Mouse (Mus musculus) olfactory bulb, adult 2 months (tissue): ENCODE data around the gene Trim65. TPM values are rescaled to one million over a fixed set of nuclear protein-coding genes. Genes with fewer than 3 reads are reported as not detected.

ENCODE experiments used
- H3K27ac ChIP-seq: fragments of 200-500 bp; 2 replicates; pipeline ENCODE4 v1.5.1; 2012; ENCODE audit warnings: low read depth, low read length; ENCODE audit not compliant: insufficient read depth
- H3K4me1 ChIP-seq: fragments of 200-500 bp; 2 replicates; pipeline ENCODE4 v1.6.1; 2012; ENCODE audit warnings: low read length; ENCODE audit not compliant: control insufficient read depth, insufficient read depth
- H3K4me3 ChIP-seq: fragments of 200-500 bp; 2 replicates; pipeline ENCODE4 v1.5.1; 2012; ENCODE audit warnings: mild to moderate bottlenecking, low read depth, low read length, moderate library complexity; ENCODE audit not compliant: insufficient read depth
- CTCF ChIP-seq: fragments of 200-500 bp; IDR thresholded peaks from 2 replicates; pipeline ENCODE4 v1.5.1; 2012; ENCODE audit warnings: low read depth, mild to moderate bottlenecking, low read length, moderate library complexity; ENCODE audit not compliant: insufficient read depth
- POLR2A ChIP-seq: fragments of 200-500 bp; IDR thresholded peaks from 2 replicates; pipeline ENCODE4 v1.6.1; 2012; ENCODE audit warnings: mild to moderate bottlenecking, low read depth, low read length, moderate library complexity; ENCODE audit not compliant: insufficient read depth
- WGBS: fragments of 180-500 bp; shearing (Covaris S2); methylation state at CpG from one replicate; pipeline ENCODE4 v1.1.7; 2018; 5-methylcytosine and 5-hydroxymethylcytosine counted together
- polyA plus RNA-seq: library from polyadenylated mRNA; stranded (reverse); fragments of >200 nt; gene quantifications from 2 replicates; pipeline ENCODE4 v1.2.4, GENCODE M21; 2012; ENCODE audit warnings: low replicate concordance; ENCODE audit not compliant: missing spikeins, insufficient read depth, insufficient read length

The Trim65 gene
- polyA plus RNA-seq, 1 experiment: not detected

- TF ChIP-seq POLR2A: no peak
- TF ChIP-seq CTCF: peak; percentile 89
- peaks cover 5% of the 10 kb centered on the region for H3K4me1 ChIP-seq
- WGBS: 1% methylated on average over 31 of the region's 31 CpGs
- H3K4me3 ChIP-seq: peak overlapping the region; percentile 83
- H3K27ac ChIP-seq: peak overlapping the region; percentile 87
Measured at GRCm38 (mm10) chr11:116087194-116088130, 43.5 kb downstream of the Trim65 start.

DNA sequence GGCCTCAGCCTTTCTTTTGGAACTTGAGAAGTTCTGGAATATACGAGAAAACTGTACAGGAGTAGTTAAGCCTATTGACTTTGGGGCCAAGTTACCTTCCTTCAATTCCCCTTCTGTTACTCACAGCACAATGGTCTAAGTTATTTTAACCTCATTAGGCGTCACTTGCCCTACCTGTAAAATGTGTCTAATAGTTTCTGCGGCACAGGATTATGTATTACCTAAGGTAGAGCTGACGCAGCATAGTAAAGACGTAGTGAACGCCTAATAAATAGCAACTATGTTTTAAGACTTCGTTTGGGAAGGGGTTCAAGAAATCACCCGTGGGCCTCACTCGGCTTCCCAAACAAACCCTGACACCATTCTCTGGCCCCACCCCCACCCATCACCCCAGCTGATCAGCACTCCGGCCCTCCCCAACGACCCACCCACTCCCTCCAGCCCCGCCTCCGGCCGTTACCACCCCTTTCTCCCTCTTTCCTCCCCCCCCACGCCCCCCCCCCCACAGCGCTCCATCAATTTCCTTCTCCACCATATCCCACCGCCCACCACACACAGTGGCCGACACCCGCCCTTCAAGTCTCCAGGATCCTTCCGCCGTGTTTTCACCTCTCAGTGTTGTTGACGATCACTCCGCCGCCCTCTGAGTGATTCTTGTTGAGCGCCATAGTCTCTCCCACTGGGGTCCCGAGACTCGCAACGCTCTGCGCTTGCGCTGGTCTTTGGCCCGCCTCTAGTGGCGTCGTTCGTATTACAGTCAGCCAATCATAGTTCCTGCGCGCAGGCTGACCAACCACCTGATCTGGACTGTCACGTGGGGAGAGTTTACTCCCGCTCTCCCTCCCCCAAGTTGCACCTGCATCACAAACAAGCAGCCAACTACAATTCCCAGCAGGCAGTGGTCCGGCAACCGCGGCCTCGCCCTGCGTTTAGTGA lies 44.4 kb downstream of the Trim65 start, which contains the start of gene Wbp2:
Wbp2 (minus strand) TSS at position 738 of the 936 bp plus-strand sequence.
- WGBS: 2% methylated on average over 41 of the region's 43 CpGs
- H3K4me3 ChIP-seq: peak within 1 kb of the TSS; percentile 83
- H3K27ac ChIP-seq: peak within 1 kb of the TSS; percentile 87

DNA sequence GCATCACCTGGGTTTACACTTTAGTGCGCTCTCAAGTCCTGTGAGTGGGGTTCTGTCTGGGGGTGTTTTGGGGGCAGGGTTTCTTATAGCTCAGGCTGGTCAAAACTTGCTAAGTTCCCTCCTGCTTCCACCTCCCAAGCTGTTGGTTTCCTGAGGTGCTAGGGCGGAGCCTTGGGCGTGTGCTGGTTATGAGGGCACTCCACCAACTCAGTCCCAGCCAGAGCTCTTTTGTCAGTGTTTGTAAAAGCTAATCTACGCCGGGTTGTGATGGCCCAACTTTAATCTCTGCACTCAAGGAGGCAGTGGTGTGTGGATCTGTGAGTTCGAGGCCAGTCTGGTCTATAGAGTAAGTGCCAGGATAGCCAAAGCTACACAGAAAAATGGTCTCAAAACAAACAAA lies 46.8 kb downstream of the Trim65 start:
- TF ChIP-seq POLR2A: no peak
- no peak for TF ChIP-seq CTCF
- 90% methylated on average over 6 of the region's 6 CpGs for WGBS
- H3K27ac ChIP-seq: no peak overlapping the region
- no peak overlapping the region for H3K4me3 ChIP-seq
- peaks cover 26% of the 10 kb centered on the region for H3K4me1 ChIP-seq

More for the DNA sequence above, 44.4 kb downstream of the Trim65 start, which contains the start of gene Wbp2:
- TF ChIP-seq POLR2A: peak; percentile 78
- no peak for TF ChIP-seq CTCF
- H3K4me1 ChIP-seq: peaks cover 8% of the 10 kb centered on the region

DNA sequence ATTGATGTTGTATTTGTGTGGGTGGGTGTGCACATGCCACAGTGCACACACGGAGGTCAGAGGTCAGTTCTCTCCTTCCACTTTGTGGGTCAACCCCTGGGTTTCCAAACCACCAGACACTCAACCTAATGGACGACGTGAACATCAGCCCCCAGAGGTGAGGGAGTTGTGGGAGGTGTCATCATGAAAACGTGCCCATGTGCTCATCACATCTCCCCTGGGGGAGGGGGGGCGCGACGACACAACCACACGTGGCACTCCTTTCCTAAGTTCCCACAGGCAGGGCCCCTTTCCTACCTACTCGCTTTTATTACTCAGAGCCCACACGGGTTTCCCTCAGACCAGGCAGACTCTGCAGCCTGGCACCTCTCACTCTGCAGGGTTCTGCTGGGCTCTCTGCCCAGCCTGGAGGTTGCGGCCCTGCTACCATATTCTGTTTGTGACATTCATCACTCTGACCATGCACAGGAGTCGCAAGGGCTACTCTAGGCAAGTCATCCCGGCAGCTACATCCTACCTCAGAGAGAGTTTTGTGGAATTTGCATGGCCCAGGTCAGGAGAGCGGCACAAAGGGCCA lies 47.7 kb downstream of the Trim65 start:
- peaks cover 34% of the 10 kb centered on the region for H3K4me1 ChIP-seq
- no peak for TF ChIP-seq CTCF
- TF ChIP-seq POLR2A: no peak
- WGBS: 84% methylated on average over 14 of the region's 14 CpGs
- no peak overlapping the region for H3K27ac ChIP-seq
- H3K4me3 ChIP-seq: no peak overlapping the region

DNA sequence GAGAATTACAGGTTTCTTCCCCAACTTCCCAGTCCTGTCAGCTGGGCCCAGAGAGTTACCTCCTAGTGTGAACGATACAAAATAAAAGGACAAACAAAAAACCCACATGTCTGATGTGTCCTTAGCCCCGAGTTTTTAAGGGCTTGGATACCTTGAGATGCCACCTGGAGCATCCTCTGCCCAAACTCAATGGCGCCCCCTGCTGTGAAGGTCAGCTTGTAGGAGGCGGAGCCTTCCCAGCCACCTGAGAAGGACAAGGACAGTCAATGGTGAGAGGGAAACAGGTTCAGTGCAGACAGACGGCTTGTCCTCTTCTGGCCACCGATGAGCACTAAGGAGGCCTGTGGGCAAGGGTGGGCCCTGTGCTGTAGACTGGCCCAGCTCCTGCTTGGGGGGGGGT lies 49.8 kb downstream of the Trim65 start:
- Histone ChIP-seq H3K27ac (peak overlapping the region; percentile 50; the same call in 1 of the 2 replicates), H3K4me3 (no peak overlapping the region), H3K4me1 (peaks cover 55% of the 10 kb centered on the region)
- no peak for TF ChIP-seq POLR2A
- TF ChIP-seq CTCF: no peak
- 57% methylated on average over 6 of the region's 6 CpGs for WGBS

- TF ChIP-seq CTCF (no peak), POLR2A (no peak)
- H3K4me1 ChIP-seq: peaks cover 56% of the 10 kb centered on the region
- peak overlapping the region; percentile 72 for H3K27ac ChIP-seq
- 32% methylated on average over 10 of the region's 10 CpGs for WGBS
- H3K4me3 ChIP-seq: no peak overlapping the region
Measured at GRCm38 (mm10) chr11:116079511-116079910, 51.4 kb downstream of the Trim65 start.

DNA sequence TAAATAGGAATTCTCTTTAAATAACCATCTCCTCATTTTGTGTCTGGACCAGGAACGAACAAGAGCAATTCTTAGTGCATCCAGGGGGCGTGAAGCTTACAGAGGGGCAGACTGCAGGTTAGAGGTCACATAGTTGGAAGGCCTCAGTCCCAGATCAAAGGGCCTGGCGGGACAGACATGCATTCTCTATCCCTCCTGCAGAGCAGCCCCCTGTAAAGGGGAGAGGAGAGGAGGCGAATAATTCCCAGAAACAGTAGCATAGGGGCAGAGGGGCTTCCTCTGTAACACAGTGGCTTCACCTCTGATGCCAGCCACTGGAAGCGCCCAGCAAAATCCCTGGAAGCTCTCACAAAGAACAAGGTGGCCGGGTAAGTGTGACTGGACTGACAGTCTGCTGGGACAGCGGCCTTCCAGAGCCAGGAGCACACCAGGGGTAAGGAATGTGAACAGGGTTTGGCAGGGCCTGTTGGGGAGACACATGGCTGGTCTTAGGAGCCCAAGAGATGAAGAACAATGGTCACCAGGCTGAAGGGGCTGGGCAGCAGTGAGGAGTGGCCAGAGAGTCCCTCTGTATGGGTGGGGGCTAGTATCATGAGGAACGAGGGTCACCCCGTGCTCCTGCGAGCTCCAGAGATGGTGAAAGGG lies 52.1 kb downstream of the Trim65 start:
- peaks cover 56% of the 10 kb centered on the region for H3K4me1 ChIP-seq
- no peak for TF ChIP-seq CTCF
- no peak for TF ChIP-seq POLR2A
- peak overlapping the region; percentile 47 for H3K27ac ChIP-seq
- 54% methylated on average over 10 of the region's 10 CpGs for WGBS
- H3K4me3 ChIP-seq: no peak overlapping the region

DNA sequence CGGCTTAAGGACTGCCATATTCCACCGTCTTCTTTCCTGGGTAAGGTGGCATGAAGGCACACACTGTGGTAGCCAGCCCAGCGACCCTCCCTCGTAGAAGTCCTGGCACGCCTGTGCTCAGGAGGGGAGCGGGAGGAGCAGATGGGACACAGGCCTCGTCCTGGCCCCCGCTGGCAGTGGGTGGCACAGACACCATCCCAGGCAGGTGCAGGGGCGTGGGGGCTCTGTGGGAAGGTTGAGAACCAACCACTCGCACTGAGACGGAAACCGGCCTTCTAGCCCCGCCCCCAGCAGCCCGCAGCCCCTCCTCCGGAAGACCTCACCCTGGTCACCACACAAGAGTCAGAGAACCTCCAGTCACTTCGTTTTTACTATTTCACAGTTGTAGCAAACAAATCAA lies 52.7 kb downstream of the Trim65 start:
- Histone ChIP-seq H3K4me1 (peaks cover 56% of the 10 kb centered on the region), H3K4me3 (peak overlapping the region; percentile 6; the same call in 1 of the 2 replicates), H3K27ac (peak overlapping the region; percentile 68)
- TF ChIP-seq CTCF (no peak), POLR2A (no peak)
- WGBS: 10% methylated on average over 16 of the region's 16 CpGs
